In the genomic region with DNA sequence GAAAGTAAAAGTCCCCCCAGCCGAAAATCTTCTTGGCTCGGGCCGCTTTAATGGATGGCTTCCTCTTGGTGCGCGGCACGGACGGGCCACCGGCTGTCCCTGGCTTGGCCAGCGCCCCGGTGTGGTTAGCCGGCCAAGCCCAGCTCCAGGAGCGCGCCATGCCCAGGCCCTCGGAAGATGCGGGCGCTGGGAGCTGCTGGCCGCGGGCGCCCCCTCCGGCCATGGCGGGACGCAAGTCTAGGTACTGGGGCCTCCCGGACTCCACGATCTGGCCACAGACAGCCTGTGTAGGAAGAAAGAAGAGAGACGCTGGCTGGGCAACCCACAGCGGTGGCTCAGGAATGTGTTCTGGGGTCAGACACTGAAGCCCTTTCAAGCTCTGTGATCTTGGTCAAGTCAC, we compare ENCODE assay signal across 7 mouse cellular contexts. TPM values are rescaled to one million over a fixed set of nuclear protein-coding genes. Genes with fewer than 3 reads are reported as not detected.
A peak's percentile ranks its signal among the peaks of the same experiment; 100 is the strongest.
DNase-seq lines count a peak whose midpoint lies in the region; ATAC-seq and TF ChIP-seq lines count a peak whose summit lies in the region.

No protein-coding gene starts in this region.

- H3K27me3 ChIP-seq in hindbrain, embryonic 13.5 days: peaks cover 69% of the 10 kb centered on the region
- H3K27me3 ChIP-seq in limb, embryonic 15.5 days: peaks cover 78% of the 10 kb centered on the region
- peaks cover 32% of the 10 kb centered on the region for H3K27me3 ChIP-seq in midbrain, embryonic 16.5 days (ENCODE audit: control insufficient read depth, insufficient read depth, low read depth, low read length)

- no peaks in the 10 kb centered on the region for H3K9me3 ChIP-seq in hindbrain, embryonic 13.5 days
- H3K9me3 ChIP-seq in limb, embryonic 15.5 days: no peaks in the 10 kb centered on the region
- no peaks in the 10 kb centered on the region for H3K9me3 ChIP-seq in midbrain, embryonic 16.5 days (replicated peaks; ENCODE audit: control insufficient read depth, low read length, poor library complexity, severe bottlenecking)

- no peak overlapping the region for H3K27ac ChIP-seq in embryonic fibroblast, embryonic 13.5 days (ENCODE audit: insufficient read depth, low read length)
- H3K27ac ChIP-seq in hindbrain, embryonic 13.5 days: peak overlapping the region; percentile 91
- H3K27ac ChIP-seq in limb, embryonic 15.5 days: no peak overlapping the region
- peak overlapping the region; percentile 73 for H3K27ac ChIP-seq in midbrain, embryonic 16.5 days (ENCODE audit: low read length)

- peaks cover 5% of the 10 kb centered on the region; the same call in 1 of the 2 replicates for H3K36me3 ChIP-seq in hindbrain, embryonic 13.5 days
- H3K36me3 ChIP-seq in limb, embryonic 15.5 days: no peaks in the 10 kb centered on the region
- H3K36me3 ChIP-seq in midbrain, embryonic 16.5 days (ENCODE audit: control insufficient read depth, insufficient read depth, low read length): no peaks in the 10 kb centered on the region

- TF ChIP-seq CTCF in embryonic fibroblast, embryonic 13.5 days (IDR thresholded peaks at IDR 0.05; ENCODE audit: borderline replicate concordance, insufficient read depth, low read length): 0 out of 2 replicates have a peak, but pooled peaks have one; percentile 12

- peak; percentile 77 for DNase-seq in Muller cell, postnatal 12 days (ENCODE audit: inconsistent ontology term)
- peak; percentile 86 for DNase-seq in adrenal gland, postnatal 14 days
- DNase-seq in left cerebral cortex, postnatal 25 days (ENCODE audit: low spot score in 2 of 2): no peak

- peak overlapping the region; percentile 87 for H3K9ac ChIP-seq in hindbrain, embryonic 13.5 days
- no peak overlapping the region for H3K9ac ChIP-seq in limb, embryonic 15.5 days
- H3K9ac ChIP-seq in midbrain, embryonic 16.5 days (ENCODE audit: low read depth, low read length): peak overlapping the region; percentile 38; the same call in 1 of the 2 replicates

- under 1% methylated on average over 26 of the region's 26 CpGs for WGBS in hindbrain, embryonic 13.5 days
- WGBS in limb, embryonic 15.5 days: 4% methylated on average over 26 of the region's 26 CpGs
- WGBS in midbrain, embryonic 16.5 days: 2% methylated on average over 26 of the region's 26 CpGs

- no peaks in the 10 kb centered on the region for H3K4me1 ChIP-seq in embryonic fibroblast, embryonic 13.5 days (ENCODE audit: control insufficient read depth, insufficient read depth, low read length)
- H3K4me1 ChIP-seq in hindbrain, embryonic 13.5 days (replicated peaks): peaks cover 88% of the 10 kb centered on the region
- H3K4me1 ChIP-seq in limb, embryonic 15.5 days: peaks cover 75% of the 10 kb centered on the region
- peaks cover 60% of the 10 kb centered on the region for H3K4me1 ChIP-seq in midbrain, embryonic 16.5 days (ENCODE audit: control insufficient read depth, insufficient read depth, low read length)

- ATAC-seq in hindbrain, embryonic 13.5 days (ENCODE audit: low FRiP score): no peak
- ATAC-seq in limb, embryonic 15.5 days (ENCODE audit: insufficient number of reproducible peaks, low FRiP score, low TSS enrichment, low read depth): no peak
- no peak for ATAC-seq in midbrain, embryonic 16.5 days

- intact Hi-C loops in left cerebral cortex, postnatal 25 days (cut with DNase I): no loop called here

- peak overlapping the region; percentile 86 for H3K4me2 ChIP-seq in hindbrain, embryonic 13.5 days
- H3K4me2 ChIP-seq in limb, embryonic 15.5 days: peak overlapping the region; percentile 42
- H3K4me2 ChIP-seq in midbrain, embryonic 16.5 days (ENCODE audit: low read length): peak overlapping the region; percentile 45

- TF ChIP-seq POLR2A in embryonic fibroblast, embryonic 13.5 days (IDR thresholded peaks at IDR 0.05; ENCODE audit: low read depth, low read length): no peak

- peak overlapping the region; percentile 12 for H3K4me3 ChIP-seq in embryonic fibroblast, embryonic 13.5 days (ENCODE audit: insufficient read depth, low read length)
- peak overlapping the region; percentile 61 for H3K4me3 ChIP-seq in hindbrain, embryonic 13.5 days
- H3K4me3 ChIP-seq in limb, embryonic 15.5 days: peak overlapping the region; percentile 31
- H3K4me3 ChIP-seq in midbrain, embryonic 16.5 days (ENCODE audit: low read depth, low read length): peak overlapping the region; percentile 15

RNA-seq across cellular contexts. Expression of a gene that starts 4.4 kb away (rescaled TPM):
- 50.9 and 57.3 TPM in 2 replicates for total RNA-seq in adrenal gland, postnatal 14 days (2021)
- 147 and 169 TPM in 2 replicates for polyA plus RNA-seq in embryonic fibroblast, embryonic 13.5 days (2011; ENCODE audit: insufficient read length, low read depth, missing spikeins)
- 52.7 and 57.5 TPM in 2 replicates for polyA plus RNA-seq in hindbrain, embryonic 13.5 days (2015; fragmentation: Nextera tagmentation; extraction: Ambion mirVana)
- polyA plus RNA-seq in limb, embryonic 15.5 days (2015; fragmentation: Nextera tagmentation; extraction: Ambion mirVana): 112 and 122 TPM in 2 replicates
- 45.0 and 45.6 TPM in 2 replicates for polyA plus RNA-seq in midbrain, embryonic 16.5 days (2015; fragmentation: Nextera tagmentation; extraction: Ambion mirVana)
- 10 to 100 TPM; 25.7 to 29.9 TPM for total RNA-seq in left cerebral cortex, postnatal 25 days (2021)

RNA-seq across cellular contexts. Expression of a gene that starts 7.7 kb away (rescaled TPM):
- total RNA-seq in adrenal gland, postnatal 14 days (2021): 7.4 and 8.0 TPM in 2 replicates
- 1.1 and 1.8 TPM in 2 replicates for polyA plus RNA-seq in embryonic fibroblast, embryonic 13.5 days (2011; ENCODE audit: insufficient read length, low read depth, missing spikeins)
- 139 and 176 TPM in 2 replicates for polyA plus RNA-seq in hindbrain, embryonic 13.5 days (2015; fragmentation: Nextera tagmentation; extraction: Ambion mirVana)
- 21.7 and 25.1 TPM in 2 replicates for polyA plus RNA-seq in limb, embryonic 15.5 days (2015; fragmentation: Nextera tagmentation; extraction: Ambion mirVana)
- polyA plus RNA-seq in midbrain, embryonic 16.5 days (2015; fragmentation: Nextera tagmentation; extraction: Ambion mirVana): 62.1 and 66.7 TPM in 2 replicates
- total RNA-seq in left cerebral cortex, postnatal 25 days (2021): 1 to 10 TPM; 5.5 to 6.9 TPM

RNA-seq across cellular contexts. Expression of a gene that starts 11.9 kb away (rescaled TPM):
- total RNA-seq in adrenal gland, postnatal 14 days (2021): 53.5 and 55.7 TPM in 2 replicates
- polyA plus RNA-seq in embryonic fibroblast, embryonic 13.5 days (2011; ENCODE audit: insufficient read length, low read depth, missing spikeins): 1.4 and 3.4 TPM in 2 replicates
- 13.4 and 15.5 TPM in 2 replicates for polyA plus RNA-seq in hindbrain, embryonic 13.5 days (2015; fragmentation: Nextera tagmentation; extraction: Ambion mirVana)
- polyA plus RNA-seq in limb, embryonic 15.5 days (2015; fragmentation: Nextera tagmentation; extraction: Ambion mirVana): 328 and 370 TPM in 2 replicates
- polyA plus RNA-seq in midbrain, embryonic 16.5 days (2015; fragmentation: Nextera tagmentation; extraction: Ambion mirVana): 17.6 and 19.7 TPM in 2 replicates
- 1 to 10 TPM; 2.9 to 6.7 TPM for total RNA-seq in left cerebral cortex, postnatal 25 days (2021)

RNA-seq across cellular contexts. Expression of a gene that starts 25.2 kb away (rescaled TPM):
- 1.7 and 2.7 TPM in 2 replicates for total RNA-seq in adrenal gland, postnatal 14 days (2021)
- polyA plus RNA-seq in embryonic fibroblast, embryonic 13.5 days (2011; ENCODE audit: insufficient read length, low read depth, missing spikeins): 3.9 TPM in 2 replicates
- polyA plus RNA-seq in hindbrain, embryonic 13.5 days (2015; fragmentation: Nextera tagmentation; extraction: Ambion mirVana): 2.5 TPM in 2 replicates
- polyA plus RNA-seq in limb, embryonic 15.5 days (2015; fragmentation: Nextera tagmentation; extraction: Ambion mirVana): 17.2 and 38.7 TPM in 2 replicates
- polyA plus RNA-seq in midbrain, embryonic 16.5 days (2015; fragmentation: Nextera tagmentation; extraction: Ambion mirVana): 1.3 and 2.1 TPM in 2 replicates
- 1 to 10 TPM; 4.3 to 5.6 TPM for total RNA-seq in left cerebral cortex, postnatal 25 days (2021)

Comparison
In these comparisons a context has a peak if more than half of its experiments do, and no peak if none do; other contexts are left out.
1. DNase-seq: peak in Muller cell, postnatal 12 days (single experiment) and adrenal gland, postnatal 14 days (single experiment); none in left cerebral cortex, postnatal 25 days (0 of 2).
2. H3K27ac ChIP-seq: peak in hindbrain, embryonic 13.5 days (single experiment) and midbrain, embryonic 16.5 days (single experiment); none in embryonic fibroblast, embryonic 13.5 days (single experiment) and limb, embryonic 15.5 days (single experiment).
3. RNA of a gene that starts 11.9 kb away (polyA plus RNA-seq): 328 to 370 TPM in limb, embryonic 15.5 days; 17.6 to 19.7 TPM in midbrain, embryonic 16.5 days, 13.4 to 15.5 TPM in hindbrain, embryonic 13.5 days and 1.4 to 3.4 TPM in embryonic fibroblast, embryonic 13.5 days; every median in the first group is over 10 times any median in the second.
4. Peak in every context shown above with its lines, with median percentiles within 50 percentile points of each other: H3K4me3 ChIP-seq and H3K4me2 ChIP-seq.